Mouse (Mus musculus): Measurements from ENCODE around the gene Sec14l4. TPM values are rescaled to one million over a fixed set of nuclear protein-coding genes. Genes with fewer than 3 reads are reported as not detected.

The Sec14l4 gene
- polyA plus RNA-seq, 1 experiment from 2014 or later, result 0.50 TPM

DNA sequence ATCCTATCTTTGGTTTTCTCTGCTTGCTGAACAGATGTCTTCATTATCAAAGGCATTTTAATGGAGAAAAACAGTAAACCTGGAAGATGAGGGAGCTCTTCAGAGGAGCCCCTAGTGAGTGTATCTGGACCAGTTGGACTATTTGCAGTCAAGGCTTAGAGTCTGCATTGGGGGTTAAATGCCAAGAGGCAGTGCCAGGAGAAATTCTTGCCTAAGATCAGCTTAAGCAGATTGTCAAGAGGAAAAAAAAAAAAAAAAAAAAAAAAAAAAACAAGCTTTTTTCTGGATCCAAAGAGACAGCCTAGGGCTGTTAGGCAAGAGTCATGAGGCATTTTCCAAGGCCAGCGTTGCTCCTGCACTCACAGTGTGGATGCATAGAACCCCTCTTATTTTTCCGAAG is 16.5 kb downstream of the Sec14l4 start:
- Histone ChIP-seq H3K36me3 (no peaks in the 10 kb centered on the region), H3K9ac (no peak overlapping the region), H3K4me2 (no peak overlapping the region), H3K27me3 (no peaks in the 10 kb centered on the region), H3K4me3 (no peak overlapping the region), H3K27ac (no peak overlapping the region), H3K9me3 (replicated peaks) (no peaks in the 10 kb centered on the region), H3K4me1 (replicated peaks) (no peaks in the 10 kb centered on the region)
- 86% methylated on average over 2 of the region's 2 CpGs for WGBS
- no peak for ATAC-seq (replicated peaks; ENCODE audit: insufficient number of reproducible peaks, insufficient read depth, low FRiP score, low read depth)

DNA sequence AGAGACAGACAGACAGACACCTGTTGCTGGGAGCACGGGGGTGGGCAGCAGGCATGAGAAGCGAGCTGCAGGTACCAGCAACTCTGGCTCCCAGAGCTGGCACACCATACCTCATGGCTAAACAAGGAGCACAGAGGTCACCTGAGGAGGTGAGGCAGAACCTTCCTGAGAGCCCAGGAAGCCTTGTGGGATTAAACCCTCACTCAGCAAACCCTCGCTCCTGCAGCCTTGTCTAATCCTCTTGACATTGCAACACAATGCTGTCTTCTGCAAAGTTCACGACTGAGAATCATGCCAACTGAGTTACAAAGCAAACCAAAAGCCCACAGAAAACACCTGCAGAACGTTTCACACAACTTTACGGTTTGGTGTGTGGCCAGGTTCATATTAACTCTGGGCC is 17.2 kb downstream of the Sec14l4 start:
- H3K9me3 ChIP-seq (replicated peaks), result no peaks in the 10 kb centered on the region
- H3K36me3 ChIP-seq, result no peaks in the 10 kb centered on the region
- WGBS, result 75% methylated on average over 6 of the region's 6 CpGs
- no peak overlapping the region for H3K4me3 ChIP-seq
- no peak overlapping the region for H3K9ac ChIP-seq
- no peak overlapping the region for H3K27ac ChIP-seq
- H3K4me2 ChIP-seq, result no peak overlapping the region
- H3K4me1 ChIP-seq (replicated peaks), result no peaks in the 10 kb centered on the region
- no peak for ATAC-seq (replicated peaks; ENCODE audit: insufficient number of reproducible peaks, insufficient read depth, low FRiP score, low read depth)
- no peaks in the 10 kb centered on the region for H3K27me3 ChIP-seq

DNA sequence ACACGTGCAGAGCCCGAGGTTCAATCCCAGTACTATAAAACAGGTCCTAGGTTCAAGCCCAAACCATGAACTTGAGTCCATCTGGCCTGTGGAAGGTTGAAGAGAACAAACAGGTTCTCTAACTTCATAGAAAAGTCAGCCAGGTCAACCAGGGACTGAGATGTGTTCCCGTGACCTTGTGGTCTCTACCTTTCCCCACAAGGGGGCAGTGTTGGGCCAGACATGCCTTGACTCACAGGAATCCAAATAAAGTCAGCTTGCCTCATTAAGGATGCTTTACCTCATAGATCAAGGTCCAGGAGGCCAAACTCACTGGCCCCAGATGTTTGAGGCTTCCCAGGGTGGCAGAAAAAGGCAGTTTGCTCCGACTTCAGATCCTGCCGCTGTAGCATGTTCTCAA is 22.3 kb downstream of the Sec14l4 start:
- no peaks in the 10 kb centered on the region for H3K36me3 ChIP-seq
- H3K9me3 ChIP-seq (replicated peaks), result no peaks in the 10 kb centered on the region
- WGBS, result 23% methylated on average over 5 of the region's 5 CpGs
- no peak overlapping the region for H3K9ac ChIP-seq
- H3K27ac ChIP-seq, result no peak overlapping the region
- H3K27me3 ChIP-seq, result no peaks in the 10 kb centered on the region
- no peak for ATAC-seq (replicated peaks; ENCODE audit: insufficient number of reproducible peaks, insufficient read depth, low FRiP score, low read depth)
- H3K4me1 ChIP-seq (replicated peaks), result no peaks in the 10 kb centered on the region
- no peak overlapping the region for H3K4me3 ChIP-seq
- no peak overlapping the region for H3K4me2 ChIP-seq

- WGBS, result 64% methylated on average over 5 of the region's 5 CpGs
- Histone ChIP-seq H3K9me3 (replicated peaks) (no peaks in the 10 kb centered on the region), H3K9ac (no peak overlapping the region), H3K4me3 (no peak overlapping the region), H3K4me1 (replicated peaks) (no peaks in the 10 kb centered on the region), H3K4me2 (no peak overlapping the region), H3K27me3 (no peaks in the 10 kb centered on the region), H3K36me3 (no peaks in the 10 kb centered on the region), H3K27ac (no peak overlapping the region)
- ATAC-seq (replicated peaks; ENCODE audit: insufficient number of reproducible peaks, insufficient read depth, low FRiP score, low read depth), result no peak
These were observed 29.8 kb downstream of the Sec14l4 start for GRCm38 (mm10) chr11:4060866-4061575.

- Histone ChIP-seq H3K36me3 (no peaks in the 10 kb centered on the region), H3K9ac (no peak overlapping the region), H3K4me2 (no peak overlapping the region), H3K27ac (no peak overlapping the region), H3K27me3 (no peaks in the 10 kb centered on the region), H3K4me3 (no peak overlapping the region), H3K9me3 (replicated peaks) (no peaks in the 10 kb centered on the region), H3K4me1 (replicated peaks) (no peaks in the 10 kb centered on the region)
- ATAC-seq (replicated peaks; ENCODE audit: insufficient number of reproducible peaks, insufficient read depth, low FRiP score, low read depth), result no peak
- whole genome bisulfite sequencing, result 82% methylated on average over 4 of the region's 4 CpGs
These were observed 31.3 kb downstream of the Sec14l4 start for GRCm38 (mm10) chr11:4062523-4062922.

DNA sequence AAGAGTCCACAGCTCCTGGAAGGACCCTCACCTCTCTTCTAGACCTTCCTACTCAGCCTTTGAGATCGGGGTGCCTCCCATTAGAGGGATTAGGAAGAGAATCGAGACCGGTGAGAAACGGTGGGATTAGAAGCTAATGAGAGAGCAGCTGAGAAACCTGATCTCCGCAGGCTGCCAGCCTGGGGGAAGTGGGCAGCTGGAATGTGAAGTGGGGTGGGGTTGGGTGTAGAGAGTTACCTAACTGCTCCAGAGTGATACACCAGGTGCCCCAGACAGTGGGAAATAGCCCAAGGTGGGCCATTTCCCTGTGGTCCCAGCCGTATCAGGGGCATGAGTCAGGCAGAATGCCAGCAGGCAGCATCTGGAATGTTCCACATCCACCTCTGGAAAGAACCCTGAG is 31.7 kb downstream of the Sec14l4 start:
- Histone ChIP-seq H3K9me3 (replicated peaks) (no peaks in the 10 kb centered on the region), H3K27me3 (no peaks in the 10 kb centered on the region), H3K4me2 (no peak overlapping the region), H3K4me1 (replicated peaks) (no peaks in the 10 kb centered on the region), H3K9ac (no peak overlapping the region), H3K27ac (no peak overlapping the region), H3K4me3 (no peak overlapping the region), H3K36me3 (no peaks in the 10 kb centered on the region)
- WGBS, result 37% methylated on average over 6 of the region's 6 CpGs
- ATAC-seq (replicated peaks; ENCODE audit: insufficient number of reproducible peaks, insufficient read depth, low FRiP score, low read depth), result no peak

DNA sequence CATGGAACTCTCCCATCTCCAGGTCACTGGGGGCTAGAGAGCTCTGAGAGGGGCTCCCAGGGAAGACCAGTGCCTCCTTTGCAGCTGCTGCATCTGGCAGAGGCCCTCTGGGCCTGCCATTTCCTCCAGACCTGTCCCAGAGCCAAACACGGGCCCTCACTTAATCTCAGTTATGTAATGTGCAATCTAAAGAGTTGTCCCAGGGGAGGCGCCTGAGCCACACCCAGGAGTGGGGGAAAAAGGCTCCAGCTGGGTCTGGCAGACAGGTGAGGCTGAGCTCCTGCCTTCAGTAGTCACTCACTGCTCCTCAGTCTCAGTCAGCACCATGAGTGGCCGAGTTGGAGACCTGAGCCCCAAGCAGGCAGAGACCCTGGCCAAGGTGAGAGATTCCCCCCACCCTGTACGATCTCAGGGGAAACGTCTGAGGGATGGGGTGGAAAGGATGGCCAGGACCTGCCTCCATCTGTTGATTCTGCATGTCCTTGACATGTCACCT is 33.4 kb downstream of the Sec14l4 start, which contains the start of gene Sec14l3:
Gene Sec14l3 (plus strand): TSS at position 215 of the 496 bp plus-strand sequence.
- ATAC-seq (replicated peaks; ENCODE audit: insufficient number of reproducible peaks, insufficient read depth, low FRiP score, low read depth), result no peak
- H3K4me3 ChIP-seq, result no peak within 1 kb of the TSS
- H3K27me3 ChIP-seq, result no peaks in the 10 kb centered on the region
- H3K9ac ChIP-seq, result no peak within 1 kb of the TSS
- no peaks in the 10 kb centered on the region for H3K4me1 ChIP-seq (replicated peaks)
- H3K36me3 ChIP-seq, result no peaks in the 10 kb centered on the region
- H3K4me2 ChIP-seq, result no peak within 1 kb of the TSS
- H3K27ac ChIP-seq, result no peak within 1 kb of the TSS
- 43% methylated on average over 5 of the region's 5 CpGs for WGBS
- H3K9me3 ChIP-seq (replicated peaks), result no peaks in the 10 kb centered on the region

DNA sequence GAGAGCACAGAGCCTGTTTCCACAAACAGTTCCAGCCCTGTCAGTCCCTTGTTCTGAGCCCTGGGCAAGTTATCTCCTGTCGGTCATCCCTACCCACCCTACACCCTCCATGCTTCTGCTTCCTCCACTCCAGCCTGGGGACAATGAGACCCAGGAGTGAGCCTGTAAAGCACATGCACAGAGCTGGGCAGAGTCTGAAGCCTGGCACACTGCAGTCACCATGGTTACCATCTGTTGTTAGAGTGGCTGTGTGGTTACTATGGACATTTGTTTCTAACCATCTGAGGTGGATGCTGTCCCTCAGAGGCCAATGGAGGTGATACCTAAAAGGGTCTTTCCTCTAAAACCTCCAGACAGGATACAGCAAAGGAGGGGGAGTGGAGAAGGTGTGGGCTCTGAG is 38.4 kb downstream of the Sec14l4 start:
- 68% methylated on average over 1 of the region's 1 CpGs for WGBS

GRCm38 (mm10) chr11:4076633-4077032 is 45.4 kb downstream of the Sec14l4 start:
- WGBS, result 11% methylated on average over 8 of the region's 8 CpGs
- H3K4me1 ChIP-seq (replicated peaks), result no peaks in the 10 kb centered on the region
- no peak overlapping the region for H3K4me3 ChIP-seq
- no peak overlapping the region for H3K9ac ChIP-seq
- peaks cover 4% of the 10 kb centered on the region; the same call in 1 of the 2 replicates for H3K27me3 ChIP-seq
- H3K27ac ChIP-seq, result no peak overlapping the region
- no peaks in the 10 kb centered on the region for H3K9me3 ChIP-seq (replicated peaks)
- no peak overlapping the region for H3K4me2 ChIP-seq
- ATAC-seq (replicated peaks; ENCODE audit: insufficient number of reproducible peaks, insufficient read depth, low FRiP score, low read depth), result no peak
- no peaks in the 10 kb centered on the region for H3K36me3 ChIP-seq

More for the DNA sequence above, 38.4 kb downstream of the Sec14l4 start:
- Histone ChIP-seq H3K27ac (no peak overlapping the region), H3K9me3 (replicated peaks) (no peaks in the 10 kb centered on the region), H3K4me1 (replicated peaks) (no peaks in the 10 kb centered on the region), H3K4me3 (no peak overlapping the region), H3K4me2 (no peak overlapping the region), H3K27me3 (no peaks in the 10 kb centered on the region), H3K36me3 (no peaks in the 10 kb centered on the region), H3K9ac (no peak overlapping the region)
- no peak for ATAC-seq (replicated peaks; ENCODE audit: insufficient number of reproducible peaks, insufficient read depth, low FRiP score, low read depth)

- Histone ChIP-seq H3K9ac (no peak overlapping the region), H3K36me3 (no peaks in the 10 kb centered on the region), H3K4me3 (no peak overlapping the region), H3K27ac (no peak overlapping the region), H3K9me3 (replicated peaks) (no peaks in the 10 kb centered on the region), H3K27me3 (peaks cover 4% of the 10 kb centered on the region; the same call in 1 of the 2 replicates), H3K4me2 (no peak overlapping the region), H3K4me1 (replicated peaks) (no peaks in the 10 kb centered on the region)
- WGBS, result 71% methylated on average over 7 of the region's 7 CpGs
- ATAC-seq (replicated peaks; ENCODE audit: insufficient number of reproducible peaks, insufficient read depth, low FRiP score, low read depth), result no peak
These were observed 47.1 kb downstream of the Sec14l4 start for GRCm38 (mm10) chr11:4078267-4078933.

DNA sequence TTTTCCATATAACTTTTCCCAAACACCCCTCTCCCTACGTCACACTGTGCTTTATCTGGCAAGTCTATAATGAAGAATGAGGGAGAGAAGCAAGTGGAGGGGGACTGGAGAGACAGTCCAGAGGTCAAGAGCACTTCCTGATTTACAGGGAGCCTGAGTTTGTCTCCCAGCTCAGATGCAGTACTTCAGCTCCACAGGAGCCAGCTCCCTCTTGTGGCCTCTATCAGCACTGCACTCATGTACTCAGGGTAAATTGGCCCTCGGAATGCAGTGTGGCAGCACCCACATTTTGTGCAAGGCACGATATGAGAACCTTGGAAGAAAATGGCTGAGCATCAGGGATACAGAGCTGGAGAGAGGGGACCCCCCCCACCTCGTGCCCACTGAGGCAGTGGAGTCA is 49.0 kb downstream of the Sec14l4 start:
- WGBS, result 8% methylated on average over 4 of the region's 4 CpGs

More for the DNA sequence above, 49.0 kb downstream of the Sec14l4 start:
- no peak overlapping the region for H3K27ac ChIP-seq
- H3K4me2 ChIP-seq, result no peak overlapping the region
- ATAC-seq (replicated peaks; ENCODE audit: insufficient number of reproducible peaks, insufficient read depth, low FRiP score, low read depth), result no peak
- H3K9ac ChIP-seq, result no peak overlapping the region
- no peak overlapping the region for H3K4me3 ChIP-seq
- H3K36me3 ChIP-seq, result no peaks in the 10 kb centered on the region
- H3K27me3 ChIP-seq, result peaks cover under 1% of the 10 kb centered on the region
- H3K4me1 ChIP-seq (replicated peaks), result no peaks in the 10 kb centered on the region
- no peaks in the 10 kb centered on the region for H3K9me3 ChIP-seq (replicated peaks)
